Mouse (Mus musculus): ENCODE measurements around the gene Sdcbp2.

Gene Sdcbp2

GRCm38 (mm10) chr2:151571873-151572700, at the start of gene Sdcbp2:
Sdcbp2 (plus strand) TSS chr2:151572622.
- DNase-seq (ENCODE audit: low spot score in 2 of 2): no peak

DNA sequence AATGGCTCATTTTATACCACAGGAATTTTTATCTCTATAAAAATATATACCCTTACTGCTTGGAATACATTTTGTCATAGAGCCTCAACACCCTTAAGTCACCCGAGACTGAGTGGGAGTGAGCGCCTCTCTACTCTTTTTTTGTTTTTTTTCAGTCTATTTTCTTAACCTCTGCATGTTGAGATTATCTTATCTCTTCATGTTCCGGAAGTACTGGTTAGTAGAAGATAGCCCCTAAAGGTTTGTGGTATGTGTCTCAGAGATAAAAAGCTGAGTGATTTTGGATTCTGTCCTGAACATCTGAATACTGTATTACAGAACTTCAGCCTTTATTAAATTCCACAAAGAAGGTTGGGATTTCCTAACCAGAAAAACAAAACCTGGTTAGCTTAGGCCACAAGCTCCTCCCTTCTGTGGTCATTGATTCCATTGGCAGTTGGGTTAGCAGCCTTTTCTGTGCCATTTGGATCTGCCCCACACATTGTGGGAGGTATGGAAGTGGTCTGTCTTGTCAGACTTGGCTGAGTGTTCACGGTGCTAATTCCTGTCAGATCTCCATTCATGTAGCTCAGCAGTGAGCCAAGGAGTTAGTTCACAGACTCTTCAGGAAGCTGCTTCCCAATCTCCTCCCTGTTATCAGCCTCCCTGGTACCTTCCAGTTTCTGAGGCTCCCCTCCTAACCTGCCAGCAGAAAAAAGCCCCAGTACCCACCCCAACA, 47.9 kb upstream of the Sdcbp2 start:
- no peak for DNase-seq (ENCODE audit: low spot score in 2 of 2)

DNA sequence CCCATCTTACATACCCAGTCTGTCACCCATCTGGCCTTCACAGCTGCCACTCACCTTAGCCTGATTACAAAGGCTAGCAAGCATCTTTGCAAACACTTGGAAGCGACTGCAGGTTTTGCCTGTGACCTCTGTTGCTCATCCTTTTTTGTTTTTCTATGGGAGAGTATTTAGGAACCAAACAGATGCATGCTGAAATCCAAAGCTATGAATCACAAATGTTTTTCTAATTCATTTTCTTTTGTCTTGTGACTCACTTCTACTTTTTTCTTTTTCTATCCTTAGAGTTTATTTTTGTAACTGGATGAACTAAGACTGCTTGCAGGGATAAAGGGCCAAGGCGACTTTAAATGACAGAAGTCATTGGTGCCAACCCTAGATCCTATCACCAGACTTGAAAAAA, 46.9 kb upstream of the Sdcbp2 start:
- DNase-seq (ENCODE audit: low spot score in 2 of 2): no peak

DNA sequence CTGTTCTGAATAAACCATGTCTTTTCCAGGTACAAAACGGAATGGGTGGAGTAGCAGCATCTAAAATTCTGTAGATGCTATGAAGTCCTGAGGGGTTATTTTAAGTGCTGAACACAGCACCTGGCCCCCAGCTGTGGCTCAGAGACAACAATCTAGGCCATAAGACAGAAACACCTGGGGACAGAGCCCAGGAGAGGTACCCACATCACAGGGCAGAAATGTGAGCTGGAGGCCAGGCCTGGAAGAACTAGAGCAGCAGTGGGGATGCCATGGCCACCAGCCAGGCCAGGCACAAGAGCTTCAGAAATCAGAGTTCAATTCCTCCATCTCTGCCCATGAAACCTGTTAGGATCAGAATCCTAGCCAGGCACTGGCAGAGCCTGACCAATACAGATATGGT, 44.4 kb upstream of the Sdcbp2 start:
- DNase-seq (ENCODE audit: low spot score in 2 of 2): no peak

- no peak for DNase-seq (ENCODE audit: low spot score in 2 of 2)
These were observed 43.3 kb upstream of the Sdcbp2 start for GRCm38 (mm10) chr2:151529169-151529568.

GRCm38 (mm10) chr2:151530378-151531230, 41.8 kb upstream of the Sdcbp2 start:
- DNase-seq (ENCODE audit: low spot score in 2 of 2): no peak

DNA sequence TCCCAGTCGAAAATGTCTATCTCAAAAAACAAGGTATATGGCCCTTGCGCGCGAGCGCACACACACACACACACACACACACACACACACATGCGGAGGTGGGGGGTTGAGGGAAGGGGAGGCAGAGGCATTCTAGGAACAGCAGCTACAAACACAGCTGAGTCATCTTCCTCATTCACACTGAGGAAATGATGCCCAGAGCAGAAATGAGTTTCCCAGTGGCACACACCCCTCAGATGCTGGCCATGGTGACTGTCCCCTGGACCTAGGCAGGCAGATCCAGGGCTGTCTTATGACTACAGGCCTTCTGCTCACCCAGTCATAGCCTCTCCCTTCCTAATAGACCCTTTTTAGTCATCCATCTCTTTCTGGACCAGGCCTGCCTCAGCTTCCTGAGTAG, 38.8 kb upstream of the Sdcbp2 start:
- no peak for DNase-seq (ENCODE audit: low spot score in 2 of 2)

- DNase-seq (ENCODE audit: low spot score in 2 of 2): no peak
These were observed 36.3 kb upstream of the Sdcbp2 start for GRCm38 (mm10) chr2:151535961-151536617.

DNA sequence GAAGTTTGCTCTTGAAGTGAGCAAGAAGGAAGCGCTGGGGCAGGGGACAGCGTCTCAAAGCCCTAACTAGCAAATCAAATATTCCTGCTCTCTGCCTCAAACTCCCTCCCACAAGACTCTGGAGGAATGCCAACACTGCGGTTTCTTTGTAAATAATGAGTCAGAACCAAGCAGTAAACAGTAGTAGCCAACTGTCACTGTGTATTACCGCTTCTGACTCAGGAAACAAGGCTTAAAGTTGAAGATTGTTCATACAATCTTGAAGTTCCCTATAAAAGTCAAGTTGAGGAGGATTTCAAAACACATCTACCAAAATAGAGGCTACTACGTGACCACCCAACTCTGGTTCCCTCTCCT, 35.8 kb upstream of the Sdcbp2 start:
- DNase-seq (ENCODE audit: low spot score in 2 of 2): peak in 1 of 2 experiments; percentile 33

GRCm38 (mm10) chr2:151538646-151539045, 33.8 kb upstream of the Sdcbp2 start:
- no peak for DNase-seq (ENCODE audit: low spot score in 2 of 2)

- DNase-seq (ENCODE audit: low spot score in 2 of 2): peak; percentile 92 to 94
These were observed 29.9 kb upstream of the Sdcbp2 start, which contains the start of gene Fkbp1a for GRCm38 (mm10) chr2:151542323-151543062. Fkbp1a (plus strand) TSS chr2:151542483.

DNA sequence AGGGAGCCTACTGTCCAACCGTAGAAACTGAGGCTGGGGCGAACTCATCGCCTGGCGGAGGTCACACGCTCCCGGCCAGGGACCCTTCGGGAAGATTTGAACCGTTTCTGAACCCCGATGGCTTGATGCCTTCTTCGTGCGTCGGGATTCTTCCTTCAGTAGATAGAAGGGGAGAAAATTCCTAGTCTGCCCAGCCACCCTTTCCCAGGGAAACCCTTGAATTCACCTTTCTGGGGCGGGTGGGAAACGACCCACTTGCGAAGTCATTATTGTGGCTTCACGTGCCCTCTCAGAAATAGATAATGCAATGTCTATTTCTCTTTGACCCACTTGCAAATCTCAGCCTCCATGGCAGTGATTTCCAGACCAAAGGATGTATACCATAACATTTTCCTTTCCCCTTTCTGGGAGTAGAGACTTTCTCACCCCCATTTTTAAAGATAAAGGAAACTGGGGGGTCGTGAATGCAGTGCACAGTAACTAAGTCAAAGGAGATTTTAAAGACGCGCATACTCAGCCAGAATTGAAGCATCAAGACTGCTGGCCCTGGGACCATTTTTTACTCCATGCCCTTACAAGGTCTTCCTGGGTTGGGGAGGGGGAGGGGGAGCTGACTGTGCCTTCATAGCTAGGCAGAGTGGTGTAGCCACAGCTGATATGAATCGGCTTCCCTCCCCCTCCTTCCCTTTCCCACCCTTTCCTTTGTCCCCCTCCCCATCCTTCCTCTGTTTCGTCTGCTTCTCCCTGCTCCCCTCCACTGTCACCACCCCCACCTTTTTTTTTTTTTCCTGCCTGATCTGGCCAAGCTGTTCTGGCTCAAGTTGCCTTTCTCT, 29.1 kb upstream of the Sdcbp2 start:
- no peak for DNase-seq (ENCODE audit: low spot score in 2 of 2)

GRCm38 (mm10) chr2:151544673-151545072, 27.7 kb upstream of the Sdcbp2 start:
- peak in 1 of 2 experiments; percentile 36 for DNase-seq (ENCODE audit: low spot score in 2 of 2)

GRCm38 (mm10) chr2:151546571-151546970, 25.9 kb upstream of the Sdcbp2 start:
- DNase-seq (ENCODE audit: low spot score in 2 of 2): no peak

GRCm38 (mm10) chr2:151549615-151550121, 22.8 kb upstream of the Sdcbp2 start:
- DNase-seq (ENCODE audit: low spot score in 2 of 2): no peak

DNA sequence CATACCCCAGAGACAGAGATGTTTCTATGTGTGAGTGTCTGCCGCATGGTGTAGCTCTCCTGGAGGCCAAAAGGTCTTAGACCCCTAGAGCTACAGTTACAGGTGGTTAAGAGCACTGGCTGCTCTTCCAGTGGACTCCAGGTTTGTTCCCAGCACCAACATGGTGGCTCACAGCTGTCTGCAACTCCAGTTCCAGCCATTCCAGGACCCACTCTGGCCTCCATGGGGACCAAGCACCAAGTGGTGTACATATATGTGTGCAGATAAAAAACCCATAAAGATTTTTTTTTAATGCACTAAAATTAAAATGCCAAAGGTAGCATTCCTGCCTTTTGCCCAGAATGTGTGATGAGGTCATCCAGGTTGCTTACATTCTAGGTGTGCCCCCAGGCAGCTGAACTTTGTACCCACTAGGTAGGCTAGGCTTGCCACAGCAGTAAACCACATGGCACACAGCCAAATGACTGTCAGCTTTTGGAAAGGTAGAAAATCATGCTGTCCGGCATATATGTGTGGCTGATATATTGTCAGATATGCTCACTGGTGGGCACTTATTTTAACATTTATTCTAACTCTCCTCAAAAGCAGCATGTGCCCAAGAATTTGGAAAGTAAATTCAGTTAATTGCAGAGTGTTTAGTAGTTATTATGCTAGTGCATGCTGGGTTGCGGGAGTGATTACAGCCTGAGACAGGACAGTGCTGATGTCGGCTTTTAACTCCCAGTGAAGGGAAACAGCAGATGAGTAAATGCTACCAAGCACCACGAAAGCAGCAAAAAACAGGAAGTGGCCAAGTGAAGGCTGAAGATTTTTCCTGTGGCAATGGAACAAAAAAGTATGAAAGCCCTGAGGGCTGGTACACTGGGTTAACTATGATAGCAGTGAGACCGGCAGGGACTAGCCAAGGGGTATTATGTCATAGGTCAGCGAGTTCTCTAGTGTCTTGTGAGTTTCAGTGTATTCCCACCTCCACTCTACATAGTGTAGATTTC, 9.2 kb upstream of the Sdcbp2 start:
- no peak for DNase-seq (ENCODE audit: low spot score in 2 of 2)

- no peak for DNase-seq (ENCODE audit: low spot score in 2 of 2)
These were observed 8.4 kb upstream of the Sdcbp2 start for GRCm38 (mm10) chr2:151564006-151564405.

DNA sequence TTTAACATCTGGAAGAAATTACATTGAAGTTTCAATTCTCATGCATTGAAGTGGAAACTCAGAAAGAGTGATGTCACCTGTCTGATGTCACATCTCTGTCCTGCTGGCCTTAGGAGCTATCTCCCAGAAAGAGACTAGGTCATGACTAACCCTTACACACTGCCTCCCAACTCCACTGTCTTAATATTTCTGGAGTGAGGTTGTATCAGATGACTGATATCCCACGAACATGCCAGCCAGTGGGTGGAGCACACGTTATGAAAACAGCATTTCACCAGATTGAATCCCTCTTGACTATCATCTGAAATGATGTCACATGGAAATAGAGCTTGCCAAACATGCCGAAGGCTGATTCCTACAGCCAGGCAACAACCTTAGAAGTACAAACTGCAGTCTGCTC, 7.4 kb upstream of the Sdcbp2 start:
- DNase-seq (ENCODE audit: low spot score in 2 of 2): no peak

GRCm38 (mm10) chr2:151566856-151567255, 5.6 kb upstream of the Sdcbp2 start:
- DNase-seq (ENCODE audit: low spot score in 2 of 2): no peak
